Mouse (Mus musculus): ENCODE measurements around the gene Cpne4. TPM values are rescaled to one million over a fixed set of nuclear protein-coding genes. Genes with fewer than 3 reads are reported as not detected.

Gene Cpne4
- polyA plus RNA-seq, 1 experiment from 2014 or later = 33.2 TPM

DNA sequence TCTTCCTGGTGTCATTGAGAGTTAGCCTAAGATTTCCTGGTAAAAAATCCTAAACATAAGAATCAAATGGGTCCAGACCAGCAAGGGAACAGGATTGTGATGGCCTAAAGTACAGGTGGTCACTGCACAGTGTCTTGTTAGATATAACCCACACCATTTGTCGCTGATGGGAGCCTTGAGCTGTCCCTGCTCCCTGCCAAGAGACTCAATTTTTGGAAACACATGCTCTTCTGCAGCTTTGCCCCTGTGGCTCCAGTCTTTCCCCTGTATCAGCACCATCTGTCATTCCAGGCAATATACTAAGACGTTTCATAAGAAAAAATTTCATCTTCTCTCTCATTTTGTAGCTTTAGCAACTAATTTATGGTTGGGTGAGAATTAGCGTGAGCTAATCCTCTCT is 281.6 kb downstream of the Cpne4 start:
- H3K9me3 ChIP-seq (replicated peaks; ENCODE audit: control insufficient read depth, low read length, poor library complexity, severe bottlenecking) = no peaks in the 10 kb centered on the region
- H3K36me3 ChIP-seq (ENCODE audit: control insufficient read depth, insufficient read depth, low read length) = no peaks in the 10 kb centered on the region
- no peaks in the 10 kb centered on the region for H3K4me1 ChIP-seq (ENCODE audit: control insufficient read depth, insufficient read depth, low read length)
- ATAC-seq = no peak
- 67% methylated on average over 3 of the region's 3 CpGs for WGBS
- no peak overlapping the region for H3K27ac ChIP-seq (ENCODE audit: low read length)
- H3K4me2 ChIP-seq (ENCODE audit: low read length) = no peak overlapping the region
- H3K4me3 ChIP-seq (ENCODE audit: low read depth, low read length) = no peak overlapping the region
- H3K9ac ChIP-seq (ENCODE audit: low read depth, low read length) = no peak overlapping the region
- no peaks in the 10 kb centered on the region for H3K27me3 ChIP-seq (ENCODE audit: control insufficient read depth, insufficient read depth, low read depth, low read length)

DNA sequence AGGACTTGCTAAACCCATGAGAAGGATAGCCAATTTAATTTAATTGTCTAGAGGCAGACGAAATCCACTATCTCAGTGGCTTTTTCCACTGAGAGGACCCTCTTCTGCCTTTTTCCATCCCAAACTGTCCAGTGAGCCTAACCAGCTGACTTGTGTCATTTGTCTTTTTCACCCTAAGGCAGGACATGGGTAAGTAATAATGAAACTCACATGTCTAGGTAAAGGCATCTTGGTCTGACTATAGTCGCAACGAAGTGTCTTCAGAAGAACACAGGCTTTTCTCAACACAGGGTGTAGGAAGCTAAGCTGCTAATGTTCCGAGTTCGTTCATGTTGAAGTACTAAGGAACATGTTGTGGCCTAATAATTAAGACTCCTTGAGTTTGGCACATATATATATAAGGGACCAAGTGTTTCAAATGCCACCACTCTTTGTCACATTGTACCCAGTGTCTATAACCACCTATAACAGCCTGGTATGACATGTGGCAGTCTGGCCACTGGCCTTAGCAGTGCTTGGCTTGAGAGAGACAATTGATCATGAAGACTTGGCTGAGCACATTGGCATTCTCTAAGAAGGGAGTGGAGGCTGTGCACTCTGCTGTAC is 286.0 kb downstream of the Cpne4 start:
- Histone ChIP-seq H3K9me3 (replicated peaks; ENCODE audit: control insufficient read depth, low read length, poor library complexity, severe bottlenecking) (no peaks in the 10 kb centered on the region), H3K27me3 (ENCODE audit: control insufficient read depth, insufficient read depth, low read depth, low read length) (no peaks in the 10 kb centered on the region), H3K4me1 (ENCODE audit: control insufficient read depth, insufficient read depth, low read length) (no peaks in the 10 kb centered on the region), H3K4me2 (ENCODE audit: low read length) (no peak overlapping the region), H3K36me3 (ENCODE audit: control insufficient read depth, insufficient read depth, low read length) (no peaks in the 10 kb centered on the region), H3K27ac (ENCODE audit: low read length) (no peak overlapping the region), H3K4me3 (ENCODE audit: low read depth, low read length) (no peak overlapping the region), H3K9ac (ENCODE audit: low read depth, low read length) (no peak overlapping the region)
- ATAC-seq = no peak
- 92% methylated on average over 5 of the region's 5 CpGs for WGBS

DNA sequence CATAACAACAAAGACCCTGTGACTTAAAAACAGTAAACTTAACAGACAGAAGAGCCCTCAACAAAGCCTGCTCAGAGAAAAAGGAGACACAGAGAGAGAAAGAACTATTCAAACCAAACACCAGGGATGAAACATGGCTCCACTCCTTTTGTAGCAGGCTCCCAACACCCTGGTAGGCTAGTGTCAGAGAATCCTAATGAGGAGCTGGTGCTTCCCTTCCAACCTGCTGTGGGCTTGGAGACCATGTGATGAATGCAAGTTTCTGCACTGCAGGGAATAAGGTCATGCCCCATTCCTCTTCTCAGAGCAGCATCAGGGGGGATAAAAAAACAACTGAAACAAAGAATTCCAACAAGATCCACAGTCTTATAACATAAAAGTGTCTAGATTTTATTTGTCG is 290.8 kb downstream of the Cpne4 start:
- Histone ChIP-seq H3K27me3 (ENCODE audit: control insufficient read depth, insufficient read depth, low read depth, low read length) (no peaks in the 10 kb centered on the region), H3K4me2 (ENCODE audit: low read length) (no peak overlapping the region), H3K36me3 (ENCODE audit: control insufficient read depth, insufficient read depth, low read length) (no peaks in the 10 kb centered on the region), H3K9me3 (replicated peaks; ENCODE audit: control insufficient read depth, low read length, poor library complexity, severe bottlenecking) (no peaks in the 10 kb centered on the region), H3K4me3 (ENCODE audit: low read depth, low read length) (no peak overlapping the region), H3K4me1 (ENCODE audit: control insufficient read depth, insufficient read depth, low read length) (no peaks in the 10 kb centered on the region), H3K9ac (ENCODE audit: low read depth, low read length) (no peak overlapping the region), H3K27ac (ENCODE audit: low read length) (no peak overlapping the region)
- WGBS = 23% methylated on average over 1 of the region's 1 CpGs
- no peak for ATAC-seq

- ATAC-seq = no peak
- no peak overlapping the region for H3K27ac ChIP-seq (ENCODE audit: low read length)
Measured at GRCm38 (mm10) chr9:104841278-104841677, 294.2 kb downstream of the Cpne4 start.

GRCm38 (mm10) chr9:104845226-104845930 is 298.3 kb downstream of the Cpne4 start:
- no peaks in the 10 kb centered on the region for H3K9me3 ChIP-seq (replicated peaks; ENCODE audit: control insufficient read depth, low read length, poor library complexity, severe bottlenecking)
- 65% methylated on average over 2 of the region's 2 CpGs for WGBS

More at GRCm38 (mm10) chr9:104841278-104841677, 294.2 kb downstream of the Cpne4 start:
- H3K9ac ChIP-seq (ENCODE audit: low read depth, low read length) = no peak overlapping the region
- no peak overlapping the region for H3K4me3 ChIP-seq (ENCODE audit: low read depth, low read length)
- H3K4me2 ChIP-seq (ENCODE audit: low read length) = no peak overlapping the region
- no peaks in the 10 kb centered on the region for H3K36me3 ChIP-seq (ENCODE audit: control insufficient read depth, insufficient read depth, low read length)
- 83% methylated on average over 1 of the region's 1 CpGs for WGBS
- no peaks in the 10 kb centered on the region for H3K27me3 ChIP-seq (ENCODE audit: control insufficient read depth, insufficient read depth, low read depth, low read length)
- 0 out of 2 replicates have a peak, but pooled peaks cover 2% of the 10 kb centered on the region for H3K4me1 ChIP-seq (ENCODE audit: control insufficient read depth, insufficient read depth, low read length)
- H3K9me3 ChIP-seq (replicated peaks; ENCODE audit: control insufficient read depth, low read length, poor library complexity, severe bottlenecking) = no peaks in the 10 kb centered on the region

GRCm38 (mm10) chr9:104853701-104854100 is 306.6 kb downstream of the Cpne4 start:
- H3K4me2 ChIP-seq (ENCODE audit: low read length) = no peak overlapping the region
- ATAC-seq = no peak
- H3K27ac ChIP-seq (ENCODE audit: low read length) = no peak overlapping the region
- WGBS = 79% methylated on average over 3 of the region's 3 CpGs
- H3K4me1 ChIP-seq (ENCODE audit: control insufficient read depth, insufficient read depth, low read length) = no peaks in the 10 kb centered on the region
- no peak overlapping the region for H3K9ac ChIP-seq (ENCODE audit: low read depth, low read length)
- H3K9me3 ChIP-seq (replicated peaks; ENCODE audit: control insufficient read depth, low read length, poor library complexity, severe bottlenecking) = no peaks in the 10 kb centered on the region
- no peaks in the 10 kb centered on the region for H3K27me3 ChIP-seq (ENCODE audit: control insufficient read depth, insufficient read depth, low read depth, low read length)
- no peaks in the 10 kb centered on the region for H3K36me3 ChIP-seq (ENCODE audit: control insufficient read depth, insufficient read depth, low read length)
- H3K4me3 ChIP-seq (ENCODE audit: low read depth, low read length) = no peak overlapping the region

More at GRCm38 (mm10) chr9:104845226-104845930, 298.3 kb downstream of the Cpne4 start:
- H3K4me1 ChIP-seq (ENCODE audit: control insufficient read depth, insufficient read depth, low read length) = 0 out of 2 replicates have a peak, but pooled peaks cover 2% of the 10 kb centered on the region
- H3K27me3 ChIP-seq (ENCODE audit: control insufficient read depth, insufficient read depth, low read depth, low read length) = no peaks in the 10 kb centered on the region
- no peak overlapping the region for H3K9ac ChIP-seq (ENCODE audit: low read depth, low read length)
- H3K4me3 ChIP-seq (ENCODE audit: low read depth, low read length) = no peak overlapping the region
- no peaks in the 10 kb centered on the region for H3K36me3 ChIP-seq (ENCODE audit: control insufficient read depth, insufficient read depth, low read length)
- H3K4me2 ChIP-seq (ENCODE audit: low read length) = no peak overlapping the region
- ATAC-seq = no peak
- no peak overlapping the region for H3K27ac ChIP-seq (ENCODE audit: low read length)

DNA sequence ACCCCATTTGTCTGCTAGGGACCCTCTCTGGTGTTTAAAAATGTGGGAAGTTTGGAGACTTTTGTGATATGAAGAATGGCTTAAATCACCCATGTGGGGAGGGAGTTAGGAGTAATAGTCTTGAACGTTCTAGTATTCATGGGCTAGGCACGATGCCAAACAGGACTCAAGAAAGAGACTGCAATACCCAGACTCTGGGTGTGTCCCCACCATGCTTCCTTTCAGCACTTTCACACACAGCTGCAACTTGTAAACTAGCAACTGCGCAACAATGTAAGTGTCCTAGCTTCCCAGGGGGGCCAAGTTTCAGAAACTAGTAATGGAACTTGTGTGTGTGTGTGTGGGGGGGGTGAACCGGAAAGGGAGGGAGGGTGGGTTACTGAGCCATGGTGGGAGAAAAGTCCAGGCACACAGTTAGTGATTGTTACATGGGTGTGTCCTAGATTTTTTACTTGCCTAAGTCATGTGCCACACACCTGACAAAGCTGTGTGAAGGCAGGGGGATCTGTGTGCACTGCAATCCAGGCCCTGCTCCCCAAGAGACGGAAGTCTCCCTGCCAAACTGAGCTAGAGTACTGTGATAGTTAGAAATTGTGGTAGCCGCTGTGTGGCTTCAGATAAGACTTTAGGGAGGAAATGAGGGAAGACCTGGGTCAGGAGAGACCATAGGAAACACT is 307.3 kb downstream of the Cpne4 start:
- H3K36me3 ChIP-seq (ENCODE audit: control insufficient read depth, insufficient read depth, low read length) = no peaks in the 10 kb centered on the region
- ATAC-seq = no peak
- H3K9me3 ChIP-seq (replicated peaks; ENCODE audit: control insufficient read depth, low read length, poor library complexity, severe bottlenecking) = no peaks in the 10 kb centered on the region
- H3K4me2 ChIP-seq (ENCODE audit: low read length) = no peak overlapping the region
- H3K4me3 ChIP-seq (ENCODE audit: low read depth, low read length) = no peak overlapping the region
- no peaks in the 10 kb centered on the region for H3K27me3 ChIP-seq (ENCODE audit: control insufficient read depth, insufficient read depth, low read depth, low read length)
- no peak overlapping the region for H3K27ac ChIP-seq (ENCODE audit: low read length)
- 77% methylated on average over 6 of the region's 6 CpGs for WGBS
- no peak overlapping the region for H3K9ac ChIP-seq (ENCODE audit: low read depth, low read length)
- no peaks in the 10 kb centered on the region for H3K4me1 ChIP-seq (ENCODE audit: control insufficient read depth, insufficient read depth, low read length)

DNA sequence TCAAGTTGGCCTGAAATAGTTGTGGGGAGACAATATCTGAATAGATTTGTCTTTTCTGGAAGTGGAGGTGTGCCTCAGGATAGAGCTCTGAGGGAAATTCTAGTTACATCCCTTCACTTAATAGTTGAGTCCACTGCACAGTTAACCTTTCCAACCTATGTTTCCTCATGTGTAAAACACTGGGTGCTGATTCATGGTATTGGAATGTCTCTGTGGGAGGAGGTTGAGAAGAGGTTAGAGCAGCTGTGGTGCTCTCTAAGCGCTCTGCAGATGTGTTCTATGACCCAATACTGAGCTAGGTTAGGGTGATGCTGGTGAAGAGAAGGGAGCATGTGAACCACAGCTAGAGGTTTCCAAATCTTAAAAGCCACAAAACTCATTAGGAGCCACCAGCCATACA is 318.7 kb downstream of the Cpne4 start:
- Histone ChIP-seq H3K9me3 (replicated peaks; ENCODE audit: control insufficient read depth, low read length, poor library complexity, severe bottlenecking) (no peaks in the 10 kb centered on the region), H3K4me3 (ENCODE audit: low read depth, low read length) (no peak overlapping the region), H3K4me2 (ENCODE audit: low read length) (no peak overlapping the region), H3K27me3 (ENCODE audit: control insufficient read depth, insufficient read depth, low read depth, low read length) (no peaks in the 10 kb centered on the region), H3K4me1 (ENCODE audit: control insufficient read depth, insufficient read depth, low read length) (no peaks in the 10 kb centered on the region), H3K36me3 (ENCODE audit: control insufficient read depth, insufficient read depth, low read length) (no peaks in the 10 kb centered on the region), H3K27ac (ENCODE audit: low read length) (no peak overlapping the region), H3K9ac (ENCODE audit: low read depth, low read length) (no peak overlapping the region)
- 95% methylated on average over 1 of the region's 1 CpGs for WGBS
- ATAC-seq = no peak

- Histone ChIP-seq H3K4me3 (ENCODE audit: low read depth, low read length) (no peak overlapping the region), H3K27me3 (ENCODE audit: control insufficient read depth, insufficient read depth, low read depth, low read length) (no peaks in the 10 kb centered on the region), H3K27ac (ENCODE audit: low read length) (no peak overlapping the region), H3K9ac (ENCODE audit: low read depth, low read length) (no peak overlapping the region), H3K36me3 (ENCODE audit: control insufficient read depth, insufficient read depth, low read length) (no peaks in the 10 kb centered on the region), H3K4me1 (ENCODE audit: control insufficient read depth, insufficient read depth, low read length) (no peaks in the 10 kb centered on the region), H3K4me2 (ENCODE audit: low read length) (no peak overlapping the region), H3K9me3 (replicated peaks; ENCODE audit: control insufficient read depth, low read length, poor library complexity, severe bottlenecking) (no peaks in the 10 kb centered on the region)
- WGBS = 94% methylated on average over 4 of the region's 4 CpGs
- ATAC-seq = no peak
Measured at GRCm38 (mm10) chr9:104872586-104872985, 325.5 kb downstream of the Cpne4 start.
